Mouse (Mus musculus) intestine, embryonic 15.5 days (tissue): ENCODE measurements around the gene Trp53inp2. TPM values are rescaled to one million over a fixed set of nuclear protein-coding genes. Genes with fewer than 3 reads are reported as not detected.

Experiments used
- ATAC-seq: fragments of 200-750 bp; cut with Nextera tagmentation; 2 replicates; pipeline ENCODE4 v1.8.0; 2017; ENCODE audit warnings: moderate TSS enrichment, moderate library complexity
- H3K27ac ChIP-seq: fragments of 300-500 bp; sonication (generic); 2 replicates; pipeline ENCODE4 v1.5.1; 2015; ENCODE audit warnings: mild to moderate bottlenecking, inconsistent platforms
- H3K27me3 ChIP-seq: fragments of 300-500 bp; sonication (generic); replicated peaks from 2 replicates; pipeline ENCODE4 v1.6.1; 2015; ENCODE audit warnings: inconsistent platforms
- H3K36me3 ChIP-seq: fragments of 300-500 bp; sonication (generic); 2 replicates; pipeline ENCODE4 v1.6.1; 2015; ENCODE audit warnings: inconsistent platforms
- H3K4me1 ChIP-seq: fragments of 300-500 bp; sonication (generic); replicated peaks from 2 replicates; pipeline ENCODE4 v1.6.1; 2015; ENCODE audit warnings: inconsistent platforms
- H3K4me2 ChIP-seq: fragments of 300-500 bp; sonication (generic); replicated peaks from 2 replicates; pipeline ENCODE4 v1.6.1; 2015; ENCODE audit warnings: mild to moderate bottlenecking, inconsistent platforms
- H3K4me3 ChIP-seq: fragments of 300-500 bp; sonication (generic); replicated peaks from 2 replicates; pipeline ENCODE4 v1.5.1; 2015; ENCODE audit warnings: inconsistent platforms
- H3K9ac ChIP-seq: fragments of 300-500 bp; sonication (generic); 2 replicates; pipeline ENCODE4 v1.6.1; 2015; ENCODE audit warnings: inconsistent platforms
- H3K9me3 ChIP-seq: fragments of 300-500 bp; sonication (generic); 2 replicates; pipeline ENCODE4 v1.6.1; 2016; ENCODE audit warnings: inconsistent platforms
- WGBS: fragments of 180-500 bp; shearing (Covaris S2); methylation state at CpG from one replicate; pipeline ENCODE4 v1.1.7; 2015; 5-methylcytosine and 5-hydroxymethylcytosine counted together
- microRNA counts: library from miRNA; unstranded; fragments of <30 nt; microRNA quantifications from one replicate; lab custom pipeline; 2016
- polyA plus RNA-seq: library from polyadenylated mRNA; unstranded; fragments of >200 nt; fragmentation: Nextera tagmentation; extraction: Ambion mirVana; gene quantifications from 2 replicates; pipeline ENCODE4 v1.2.1, GENCODE M21; 2015

The Trp53inp2 gene
- polyA plus RNA-seq, 1 experiment from 2014 or later, result 19.1 TPM

GRCm38 (mm10) chr2:155385731-155386533 lies 5.1 kb downstream of the Trp53inp2 start:
- Histone ChIP-seq H3K4me3 (no peak overlapping the region), H3K4me1 (peaks cover 15% of the 10 kb centered on the region; the same call in 1 of the 2 replicates), H3K27ac (no peak overlapping the region), H3K9me3 (no peaks in the 10 kb centered on the region), H3K4me2 (no peak overlapping the region), H3K36me3 (peaks cover 3% of the 10 kb centered on the region; the same call in 1 of the 2 replicates), H3K27me3 (no peaks in the 10 kb centered on the region), H3K9ac (no peak overlapping the region)
- no peak for ATAC-seq
- WGBS, result 47% methylated on average over 18 of the region's 18 CpGs

GRCm38 (mm10) chr2:155386534-155386899 lies 5.7 kb downstream of the Trp53inp2 start:
- H3K36me3 ChIP-seq, result peaks cover 3% of the 10 kb centered on the region; the same call in 1 of the 2 replicates
- no peak overlapping the region for H3K4me2 ChIP-seq
- no peaks in the 10 kb centered on the region for H3K9me3 ChIP-seq
- WGBS, result 28% methylated on average over 27 of the region's 27 CpGs
- no peak overlapping the region for H3K4me3 ChIP-seq
- peaks cover 12% of the 10 kb centered on the region; the same call in 1 of the 2 replicates for H3K4me1 ChIP-seq
- no peak overlapping the region for H3K9ac ChIP-seq
- H3K27me3 ChIP-seq, result no peaks in the 10 kb centered on the region
- H3K27ac ChIP-seq, result no peak overlapping the region
- ATAC-seq, result no peak

GRCm38 (mm10) chr2:155387052-155387451 lies 6.2 kb downstream of the Trp53inp2 start:
- WGBS, result 75% methylated on average over 4 of the region's 4 CpGs
- Histone ChIP-seq H3K4me1 (peaks cover 12% of the 10 kb centered on the region; the same call in 1 of the 2 replicates), H3K27me3 (no peaks in the 10 kb centered on the region), H3K36me3 (peaks cover 3% of the 10 kb centered on the region; the same call in 1 of the 2 replicates), H3K9ac (no peak overlapping the region), H3K27ac (no peak overlapping the region), H3K4me2 (no peak overlapping the region), H3K9me3 (no peaks in the 10 kb centered on the region), H3K4me3 (no peak overlapping the region)
- no peak for ATAC-seq

- H3K4me2 ChIP-seq, result no peak overlapping the region
- H3K27ac ChIP-seq, result no peak overlapping the region
- no peaks in the 10 kb centered on the region for H3K27me3 ChIP-seq
- H3K9me3 ChIP-seq, result no peaks in the 10 kb centered on the region
- no peak for ATAC-seq
- 94% methylated on average over 2 of the region's 2 CpGs for whole genome bisulfite sequencing
- H3K4me3 ChIP-seq, result no peak overlapping the region
- 0 out of 2 replicates have a peak, but pooled peaks cover 6% of the 10 kb centered on the region for H3K4me1 ChIP-seq
- no peak overlapping the region for H3K9ac ChIP-seq
- H3K36me3 ChIP-seq, result peaks cover 3% of the 10 kb centered on the region; the same call in 1 of the 2 replicates
These were observed 7.7 kb downstream of the Trp53inp2 start for GRCm38 (mm10) chr2:155388573-155388972.

- H3K27me3 ChIP-seq, result no peaks in the 10 kb centered on the region
- no peak for ATAC-seq
- WGBS, result 77% methylated on average over 5 of the region's 5 CpGs
- H3K9ac ChIP-seq, result no peak overlapping the region
- no peak overlapping the region for H3K4me2 ChIP-seq
- peaks cover 9% of the 10 kb centered on the region for H3K36me3 ChIP-seq
- H3K4me1 ChIP-seq, result no peaks in the 10 kb centered on the region
- no peak overlapping the region for H3K27ac ChIP-seq
- H3K4me3 ChIP-seq, result no peak overlapping the region
- no peaks in the 10 kb centered on the region for H3K9me3 ChIP-seq
These were observed 13.7 kb downstream of the Trp53inp2 start for GRCm38 (mm10) chr2:155394586-155394985.

GRCm38 (mm10) chr2:155400276-155400675 lies 19.4 kb downstream of the Trp53inp2 start:
- H3K9ac ChIP-seq, result no peak overlapping the region
- ATAC-seq, result no peak
- H3K4me2 ChIP-seq, result no peak overlapping the region
- H3K27ac ChIP-seq, result no peak overlapping the region
- H3K4me1 ChIP-seq, result no peaks in the 10 kb centered on the region
- H3K9me3 ChIP-seq, result no peaks in the 10 kb centered on the region
- no peaks in the 10 kb centered on the region for H3K27me3 ChIP-seq
- H3K36me3 ChIP-seq, result peaks cover 17% of the 10 kb centered on the region
- no peak overlapping the region for H3K4me3 ChIP-seq

- Histone ChIP-seq H3K4me1 (no peaks in the 10 kb centered on the region), H3K4me2 (no peak overlapping the region), H3K9ac (no peak overlapping the region), H3K9me3 (no peaks in the 10 kb centered on the region), H3K27me3 (no peaks in the 10 kb centered on the region), H3K36me3 (peaks cover 25% of the 10 kb centered on the region), H3K27ac (no peak overlapping the region), H3K4me3 (no peak overlapping the region)
- ATAC-seq, result no peak
- WGBS, result 96% methylated on average over 4 of the region's 4 CpGs
These were observed 21.1 kb downstream of the Trp53inp2 start for GRCm38 (mm10) chr2:155401926-155402325.

GRCm38 (mm10) chr2:155404635-155405034 lies 23.8 kb downstream of the Trp53inp2 start:
- no peak for ATAC-seq
- Histone ChIP-seq H3K27me3 (no peaks in the 10 kb centered on the region), H3K9ac (no peak overlapping the region), H3K36me3 (peaks cover 31% of the 10 kb centered on the region), H3K4me2 (no peak overlapping the region), H3K4me1 (no peaks in the 10 kb centered on the region), H3K9me3 (no peaks in the 10 kb centered on the region), H3K4me3 (no peak overlapping the region), H3K27ac (no peak overlapping the region)
- WGBS, result 86% methylated on average over 1 of the region's 1 CpGs

GRCm38 (mm10) chr2:155420911-155421310 lies 40.1 kb downstream of the Trp53inp2 start:
- ATAC-seq, result no peak
- H3K9ac ChIP-seq, result no peak overlapping the region
- no peaks in the 10 kb centered on the region for H3K27me3 ChIP-seq
- 82% methylated on average over 2 of the region's 2 CpGs for WGBS
- H3K4me2 ChIP-seq, result no peak overlapping the region
- H3K4me1 ChIP-seq, result no peaks in the 10 kb centered on the region
- H3K27ac ChIP-seq, result no peak overlapping the region
- H3K9me3 ChIP-seq, result no peaks in the 10 kb centered on the region
- no peak overlapping the region for H3K4me3 ChIP-seq
- H3K36me3 ChIP-seq, result peaks cover 26% of the 10 kb centered on the region

- H3K36me3 ChIP-seq, result peaks cover 24% of the 10 kb centered on the region; the same call in 1 of the 2 replicates
- no peak overlapping the region for H3K4me2 ChIP-seq
- no peak for ATAC-seq
- H3K27me3 ChIP-seq, result no peaks in the 10 kb centered on the region
- no peak overlapping the region for H3K4me3 ChIP-seq
- H3K9me3 ChIP-seq, result no peaks in the 10 kb centered on the region
- H3K27ac ChIP-seq, result no peak overlapping the region
- no peak overlapping the region for H3K9ac ChIP-seq
- H3K4me1 ChIP-seq, result no peaks in the 10 kb centered on the region
These were observed 55.6 kb downstream of the Trp53inp2 start for GRCm38 (mm10) chr2:155436445-155436844.

MicroRNAs encoded within 50 kb of the gene (microRNA counts, 519-probe panel; counts per million panel counts)
- 2,262 counts per million, percentile 57 among the panel's probes with 10 or more counts for microRNA mmu-miR-695 (lab: Ali Mortazavi, UCI)

Other genes starting within 250 kb of the Trp53inp2 start
- 44.6 and 45.4 TPM in 2 replicates for gene Itch, start 247.6 kb upstream of the Trp53inp2 start, polyA plus RNA-seq
- 332 and 349 TPM in 2 replicates for gene Dynlrb1, start 144.5 kb upstream of the Trp53inp2 start, polyA plus RNA-seq
- gene Map1lc3a, start 104.8 kb upstream of the Trp53inp2 start, polyA plus RNA-seq, result 131 and 146 TPM in 2 replicates
- 57.1 and 60.1 TPM in 2 replicates for gene Pigu, start 23.6 kb upstream of the Trp53inp2 start, polyA plus RNA-seq
- 15.5 and 18.2 TPM in 2 replicates for gene Ncoa6, start 92.8 kb downstream of the Trp53inp2 start, polyA plus RNA-seq
- 20.2 and 20.7 TPM in 2 replicates for gene Acss2, start 136.9 kb downstream of the Trp53inp2 start, polyA plus RNA-seq
- gene Ggt7, start 137.2 kb downstream of the Trp53inp2 start, polyA plus RNA-seq, result 4.6 TPM in 2 replicates
- gene Gss, start 211.8 kb downstream of the Trp53inp2 start, polyA plus RNA-seq, result 89.4 and 100 TPM in 2 replicates
- 0.72 and 1.2 TPM in 2 replicates for gene Myh7b, start 230.2 kb downstream of the Trp53inp2 start, polyA plus RNA-seq